Mouse (Mus musculus) MEL (cell line): Measurements from ENCODE around the gene Ccl6. TPM values are rescaled to one million over a fixed set of nuclear protein-coding genes. Genes with fewer than 3 reads are reported as not detected.

Experiments used
- DNase-seq: peaks from one replicate; pipeline ENCODE4 v3.0.0; 2011; ENCODE audit warnings: low read depth, low spot score
- H3K27ac ChIP-seq: 2 replicates; pipeline ENCODE4 v1.5.1; 2012; ENCODE audit warnings: low read depth, mild to moderate bottlenecking, control low read depth, low read length, moderate library complexity; ENCODE audit not compliant: control insufficient read depth
- H3K27me3 ChIP-seq, 2 experiments: fragments of 150-350 bp in 1 of 2; sonication (generic) in 1 of 2; 2 replicates each; pipeline ENCODE4 v1.6.1; 2012; ENCODE audit warnings: low read length in 2 of 2, mild to moderate bottlenecking in 2 of 2, improper control_type of control experiment in 1 of 2, moderate library complexity in 1 of 2; ENCODE audit not compliant: insufficient read depth in 2 of 2, control insufficient read depth in 1 of 2
- H3K36me3 ChIP-seq, 2 experiments: 2 replicates each; pipeline ENCODE4 v1.6.1; 2012 to 2014; ENCODE audit warnings: low read length in 2 of 2, improper control_type of control experiment in 1 of 2, inconsistent platforms in 1 of 2, mild to moderate bottlenecking in 1 of 2; ENCODE audit not compliant: insufficient read depth in 2 of 2, control insufficient read depth in 1 of 2
- H3K4me1 ChIP-seq, 2 experiments: fragments of 150-350 bp in 1 of 2; sonication (generic) in 1 of 2; 2 replicates each; pipeline ENCODE4 v1.6.1; 2012; ENCODE audit warnings: low read length in 2 of 2, improper control_type of control experiment in 1 of 2, mild to moderate bottlenecking in 1 of 2; ENCODE audit not compliant: insufficient read depth in 2 of 2, control insufficient read depth in 1 of 2
- H3K4me3 ChIP-seq, 2 experiments: fragments of 150-350 bp in 1 of 2; sonication (generic) in 1 of 2; 2 replicates each; pipeline ENCODE4 v1.5.1; 2012; ENCODE audit warnings: low read depth in 2 of 2, low read length in 2 of 2, mild to moderate bottlenecking in 2 of 2, moderate library complexity in 2 of 2, control low read depth in 1 of 2, improper control_type of control experiment in 1 of 2; ENCODE audit not compliant: control insufficient read depth in 1 of 2, insufficient read depth in 1 of 2
- H3K79me2 ChIP-seq: 2 replicates; pipeline ENCODE4 v1.6.1; 2012; ENCODE audit warnings: mild to moderate bottlenecking, low read length, moderate library complexity; ENCODE audit not compliant: control insufficient read depth, poor library complexity, insufficient read depth
- H3K9ac ChIP-seq: 2 replicates; pipeline ENCODE4 v1.6.1; 2012; ENCODE audit warnings: low read depth, mild to moderate bottlenecking, control low read depth, low read length, moderate library complexity; ENCODE audit not compliant: control insufficient read depth, poor library complexity, severe bottlenecking
- H3K9me3 ChIP-seq: fragments of 150-350 bp; sonication (generic); replicated peaks from 2 replicates; pipeline ENCODE4 v1.6.1; 2012; ENCODE audit warnings: mild to moderate bottlenecking, low read length, improper control_type of control experiment, moderate library complexity; ENCODE audit not compliant: insufficient read depth
- BHLHE40 ChIP-seq: IDR thresholded peaks from 2 replicates; pipeline ENCODE4 v1.6.1; 2012; ENCODE audit warnings: low read depth, mild to moderate bottlenecking, inconsistent platforms, low read length, improper control_type of control experiment, borderline replicate concordance
- CHD2 ChIP-seq: IDR thresholded peaks from 2 replicates; pipeline ENCODE4 v1.6.1; 2011; ENCODE audit warnings: low read length, improper control_type of control experiment
- ELF1 ChIP-seq: IDR thresholded peaks from 2 replicates; pipeline ENCODE4 v1.6.1; 2014; ENCODE audit warnings: low read depth, mild to moderate bottlenecking, inconsistent platforms, low read length, improper control_type of control experiment, moderate library complexity
- ETS1 ChIP-seq: IDR thresholded peaks from 2 replicates; pipeline ENCODE4 v1.6.1; 2012; ENCODE audit warnings: low read depth, mild to moderate bottlenecking, inconsistent platforms, low read length, improper control_type of control experiment, moderate library complexity
- JUND ChIP-seq: IDR thresholded peaks from 2 replicates; pipeline ENCODE4 v1.6.1; 2011; ENCODE audit warnings: low read depth, mild to moderate bottlenecking, improper control_type of control experiment, low read length
- MXI1 ChIP-seq: IDR thresholded peaks from 2 replicates; pipeline ENCODE4 v1.6.1; 2011; ENCODE audit warnings: mild to moderate bottlenecking, low read depth, low read length, improper control_type of control experiment
- MYC ChIP-seq: IDR thresholded peaks from 2 replicates; pipeline ENCODE4 v1.6.1; 2011; ENCODE audit warnings: low read depth, mild to moderate bottlenecking, low read length, improper control_type of control experiment, moderate library complexity
- NELFE ChIP-seq: IDR thresholded peaks from 2 replicates; pipeline ENCODE4 v1.6.1; 2011; ENCODE audit warnings: low read depth, low read length, improper control_type of control experiment
- POLR2AphosphoS5 ChIP-seq: IDR thresholded peaks from 2 replicates; pipeline ENCODE4 v1.6.1; 2012; ENCODE audit warnings: low read depth, borderline replicate concordance, mild to moderate bottlenecking, inconsistent platforms, low read length, moderate library complexity, mixed read lengths
- RAD21 ChIP-seq: IDR thresholded peaks from 2 replicates; pipeline ENCODE4 v1.6.1; 2011; ENCODE audit warnings: mild to moderate bottlenecking, low read depth, low read length, improper control_type of control experiment
- RCOR1 ChIP-seq: IDR thresholded peaks from 2 replicates; pipeline ENCODE4 v1.6.1; 2012; ENCODE audit warnings: low read depth, mild to moderate bottlenecking, inconsistent platforms, low read length, improper control_type of control experiment
- SIN3A ChIP-seq: IDR thresholded peaks from 2 replicates; pipeline ENCODE4 v1.6.1; 2012; ENCODE audit warnings: low read length, improper control_type of control experiment, inconsistent platforms
- SMC3 ChIP-seq: IDR thresholded peaks from 2 replicates; pipeline ENCODE4 v1.6.1; 2011; ENCODE audit warnings: low read depth, low read length, improper control_type of control experiment
- TAL1 ChIP-seq: IDR thresholded peaks from 2 replicates; pipeline ENCODE4 v1.6.1; 2012; ENCODE audit warnings: mild to moderate bottlenecking, inconsistent platforms, low read length, moderate library complexity, mixed read lengths
- USF1 ChIP-seq: IDR thresholded peaks from 2 replicates; pipeline ENCODE4 v1.6.1; 2014; ENCODE audit warnings: low read depth, mild to moderate bottlenecking, inconsistent platforms, low read length, improper control_type of control experiment, moderate library complexity
- USF2 ChIP-seq, 2 experiments: IDR thresholded peaks; 2 replicates each; pipeline ENCODE4 v1.6.1; 2011 to 2012; ENCODE audit warnings: improper control_type of control experiment in 2 of 2, low read length in 2 of 2, borderline replicate concordance in 1 of 2, inconsistent platforms in 1 of 2, low read depth in 1 of 2, mild to moderate bottlenecking in 1 of 2; ENCODE audit not compliant: insufficient read depth in 1 of 2
- polyA plus RNA-seq, 2 experiments: library from polyadenylated mRNA; stranded (reverse) in 1 of 2; unstranded in 1 of 2; fragments of >175 nt in 1 of 2; fragments of >200 nt in 1 of 2; gene quantifications; 2 replicates each; pipeline versions ENCODE4 v1.2.1 to v1.2.4; 2012; ENCODE audit warnings: low replicate concordance in 2 of 2, low read depth in 1 of 2; ENCODE audit not compliant: insufficient read length in 2 of 2, insufficient read depth in 1 of 2, missing spikeins in 1 of 2
- total RNA-seq: library from RNA; depleted of rRNA; stranded (reverse); fragments of 300-350 nt; gene quantifications from 2 replicates; pipeline ENCODE4 v1.2.3, GENCODE M21; 2012

Ccl6 gene
- total and polyA plus RNA-seq, 3 experiments: not detected

GRCm38 (mm10) chr11:83597796-83598195 is 4.9 kb upstream of the Ccl6 start:
- Histone ChIP-seq H3K4me3 (no peak overlapping the region), H3K9me3 (no peaks in the 10 kb centered on the region), H3K79me2 (no peaks in the 10 kb centered on the region), H3K27ac (no peak overlapping the region), H3K27me3 (peaks cover 21% of the 10 kb centered on the region in 2 experiments), H3K4me1 (no peaks in the 10 kb centered on the region), H3K36me3 (no peaks in the 10 kb centered on the region), H3K9ac (no peak overlapping the region)
- DNase-seq: no peak
- TF ChIP-seq USF2 (IDR thresholded peaks at IDR 0.05; ENCODE audit: borderline replicate concordance in 1 of 2, insufficient read depth in 1 of 2, low read depth in 1 of 2, low read length in 2 of 2) (no peak), SMC3 (no peak), POLR2AphosphoS5 (no peak), ELF1 (no peak), USF1 (no peak), MYC (no peak), CHD2 (no peak)

GRCm38 (mm10) chr11:83595669-83596455 is 3.0 kb upstream of the Ccl6 start:
- no peaks in the 10 kb centered on the region for H3K9me3 ChIP-seq
- H3K4me1 ChIP-seq: no peaks in the 10 kb centered on the region
- TF ChIP-seq SIN3A: no peak
- no peak for TF ChIP-seq MXI1
- TF ChIP-seq RAD21: no peak
- TF ChIP-seq BHLHE40: no peak
- TF ChIP-seq RCOR1: no peak
- TF ChIP-seq JUND: no peak
- no peak for TF ChIP-seq ETS1
- TF ChIP-seq TAL1: no peak
- no peak for TF ChIP-seq NELFE
- no peak overlapping the region for H3K27ac ChIP-seq
- H3K36me3 ChIP-seq: no peaks in the 10 kb centered on the region
- no peak overlapping the region for H3K9ac ChIP-seq
- no peaks in the 10 kb centered on the region for H3K79me2 ChIP-seq
- no peak overlapping the region for H3K4me3 ChIP-seq
- DNase-seq: no peak
- peaks cover 18 to 20% of the 10 kb centered on the region in 2 experiments for H3K27me3 ChIP-seq
